Mouse (Mus musculus): ENCODE measurements around the gene Cby3. TPM values are rescaled to one million over a fixed set of nuclear protein-coding genes. Genes with fewer than 3 reads are reported as not detected.

Gene Cby3
- total and polyA plus RNA-seq, 3 experiments, result not detected

GRCm38 (mm10) chr11:50367531-50367930 lies 13.3 kb downstream of the Cby3 start:
- Histone ChIP-seq H3K9ac (ENCODE audit: insufficient read depth, low read depth) (no peak overlapping the region), H3K79me2 (replicated peaks; ENCODE audit: control insufficient read depth, extremely low read depth, insufficient read depth, poor library complexity, severe bottlenecking) (no peaks in the 10 kb centered on the region), H3K27ac (ENCODE audit: insufficient read depth, low read depth) (no peak overlapping the region), H3K4me2 (ENCODE audit: insufficient read depth, low read depth, poor library complexity, severe bottlenecking) (no peak overlapping the region), H3K4me1 (ENCODE audit: control insufficient read depth in 1 of 2, insufficient read depth in 2 of 2) (peaks cover 7 to 8% of the 10 kb centered on the region in 2 experiments), H3K9me3 (replicated peaks; ENCODE audit: low read length) (no peaks in the 10 kb centered on the region), H3K36me3 (replicated peaks in 1 of 2; ENCODE audit: control insufficient read depth in 1 of 2, insufficient read depth in 1 of 2, low read length in 1 of 2) (no peaks in the 10 kb centered on the region), H3K4me3 (replicated peaks in 1 of 3; ENCODE audit: low read depth in 2 of 3, low read length in 2 of 3, poor library complexity in 1 of 3) (no peak overlapping the region), H3K27me3 (replicated peaks) (no peaks in the 10 kb centered on the region)
- no peak for DNase-seq (ENCODE audit: extremely low read depth)
- TF ChIP-seq TBP (conservative IDR thresholded peaks at IDR 0.05; ENCODE audit: low read depth, low read length), result no peak
- TF ChIP-seq ZKSCAN1 (IDR thresholded peaks at IDR 0.05; ENCODE audit: borderline replicate concordance, low read depth, low read length), result no peak
- TF ChIP-seq ETS1 (conservative IDR thresholded peaks at IDR 0.05; ENCODE audit: low read depth, low read length), result no peak
- TF ChIP-seq KAT2A (IDR thresholded peaks at IDR 0.05; ENCODE audit: insufficient replicate concordance, low read length), result no peak
- TF ChIP-seq HCFC1 (IDR thresholded peaks at IDR 0.05; ENCODE audit: low read depth, low read length), result no peak
- TF ChIP-seq UBTF (IDR thresholded peaks at IDR 0.05; ENCODE audit: low read depth, low read length), result no peak
- no peak for TF ChIP-seq JUN (IDR thresholded peaks at IDR 0.05; ENCODE audit: insufficient read depth, low read depth, low read length)
- TF ChIP-seq POLR2AphosphoS2 (IDR thresholded peaks at IDR 0.05; ENCODE audit: low read depth, low read length), result no peak
- TF ChIP-seq NRF1 (IDR thresholded peaks at IDR 0.05; ENCODE audit: low read depth, low read length), result no peak
- TF ChIP-seq SMC3 (IDR thresholded peaks at IDR 0.05; ENCODE audit: low read depth, low read length), result no peak
- no peak for TF ChIP-seq ELF1 (IDR thresholded peaks at IDR 0.05; ENCODE audit: low read depth, low read length)
- TF ChIP-seq E2F4 (IDR thresholded peaks at IDR 0.05; ENCODE audit: insufficient replicate concordance, low read depth, low read length), result no peak
- in situ Hi-C loops (cut with MboI; ENCODE audit: low pct_ligation_motif_present, low pct_unique_long_range_greater_than_20kb, low sequenced_read_pairs) (loop anchor here (10.0 kb wide), 2 partner anchors 143 to 233 kb away; partner anchors contain the start of gene Tbc1d9b), dilution Hi-C loops (cut with MboI; ENCODE audit: extremely low pct_ligation_motif_present, extremely low pct_unique_long_range_greater_than_20kb, low sequenced_read_pairs) (no loop called here)

GRCm38 (mm10) chr11:50369360-50369911 lies 15.2 kb downstream of the Cby3 start:
- H3K9me3 ChIP-seq (replicated peaks; ENCODE audit: low read length), result no peaks in the 10 kb centered on the region
- H3K9ac ChIP-seq (ENCODE audit: insufficient read depth, low read depth), result no peak overlapping the region
- H3K27me3 ChIP-seq (replicated peaks), result no peaks in the 10 kb centered on the region
- DNase-seq (ENCODE audit: extremely low read depth), result no peak
- dilution Hi-C loops (cut with MboI; ENCODE audit: extremely low pct_ligation_motif_present, extremely low pct_unique_long_range_greater_than_20kb, low sequenced_read_pairs), result no loop called here
- H3K79me2 ChIP-seq (replicated peaks; ENCODE audit: control insufficient read depth, extremely low read depth, insufficient read depth, poor library complexity, severe bottlenecking), result no peaks in the 10 kb centered on the region
- in situ Hi-C loops (cut with MboI; ENCODE audit: low pct_ligation_motif_present, low pct_unique_long_range_greater_than_20kb, low sequenced_read_pairs), result loop anchor here (10.0 kb wide), 2 partner anchors 145 to 235 kb away; partner anchors contain the start of gene Tbc1d9b
- H3K4me2 ChIP-seq (ENCODE audit: insufficient read depth, low read depth, poor library complexity, severe bottlenecking), result no peak overlapping the region
- peaks cover 7 to 8% of the 10 kb centered on the region in 2 experiments for H3K4me1 ChIP-seq (ENCODE audit: control insufficient read depth in 1 of 2, insufficient read depth in 2 of 2)
- no peak overlapping the region for H3K27ac ChIP-seq (ENCODE audit: insufficient read depth, low read depth)
- no peaks in the 10 kb centered on the region for H3K36me3 ChIP-seq (replicated peaks in 1 of 2; ENCODE audit: control insufficient read depth in 1 of 2, insufficient read depth in 1 of 2, low read length in 1 of 2)
- TF ChIP-seq POLR2AphosphoS2 (IDR thresholded peaks at IDR 0.05; ENCODE audit: low read depth, low read length) (no peak), CTCF (conservative IDR thresholded peaks at IDR 0.05 in 1 of 2, IDR thresholded peaks at IDR 0.05 in 1 of 2; ENCODE audit: low read depth in 2 of 2, low read length in 2 of 2) (no peak), KAT2A (IDR thresholded peaks at IDR 0.05; ENCODE audit: insufficient replicate concordance, low read length) (no peak), ZNF384 (IDR thresholded peaks at IDR 0.05; ENCODE audit: low read depth, low read length) (no peak), MAX (IDR thresholded peaks at IDR 0.05; ENCODE audit: low read length) (no peak), PAX5 (IDR thresholded peaks at IDR 0.05; ENCODE audit: low read length) (no peak), SIN3A (IDR thresholded peaks at IDR 0.05; ENCODE audit: low read length) (no peak), USF1 (IDR thresholded peaks at IDR 0.05; ENCODE audit: low read depth, low read length) (no peak), POLR2A (IDR thresholded peaks at IDR 0.05; ENCODE audit: low read depth, low read length) (no peak)
- H3K4me3 ChIP-seq (replicated peaks in 1 of 3; ENCODE audit: low read depth in 2 of 3, low read length in 2 of 3, poor library complexity in 1 of 3), result no peak overlapping the region

Measured in CH12.LX (cell line).